Mouse (Mus musculus) MEL (cell line): Measurements from ENCODE around the gene Tbx3. TPM values are rescaled to one million over a fixed set of nuclear protein-coding genes. Genes with fewer than 3 reads are reported as not detected.

Experiments used
- DNase-seq: peaks from one replicate; pipeline ENCODE4 v3.0.0; 2011; ENCODE audit warnings: low read depth, low spot score
- H3K27ac ChIP-seq: 2 replicates; pipeline ENCODE4 v1.5.1; 2012; ENCODE audit warnings: low read depth, mild to moderate bottlenecking, control low read depth, low read length, moderate library complexity; ENCODE audit not compliant: control insufficient read depth
- H3K27me3 ChIP-seq, 2 experiments: fragments of 150-350 bp in 1 of 2; sonication (generic) in 1 of 2; 2 replicates each; pipeline ENCODE4 v1.6.1; 2012; ENCODE audit warnings: low read length in 2 of 2, mild to moderate bottlenecking in 2 of 2, improper control_type of control experiment in 1 of 2, moderate library complexity in 1 of 2; ENCODE audit not compliant: insufficient read depth in 2 of 2, control insufficient read depth in 1 of 2
- H3K36me3 ChIP-seq, 2 experiments: 2 replicates each; pipeline ENCODE4 v1.6.1; 2012 to 2014; ENCODE audit warnings: low read length in 2 of 2, improper control_type of control experiment in 1 of 2, inconsistent platforms in 1 of 2, mild to moderate bottlenecking in 1 of 2; ENCODE audit not compliant: insufficient read depth in 2 of 2, control insufficient read depth in 1 of 2
- H3K4me1 ChIP-seq, 2 experiments: fragments of 150-350 bp in 1 of 2; sonication (generic) in 1 of 2; 2 replicates each; pipeline ENCODE4 v1.6.1; 2012; ENCODE audit warnings: low read length in 2 of 2, improper control_type of control experiment in 1 of 2, mild to moderate bottlenecking in 1 of 2; ENCODE audit not compliant: insufficient read depth in 2 of 2, control insufficient read depth in 1 of 2
- H3K4me3 ChIP-seq, 2 experiments: fragments of 150-350 bp in 1 of 2; sonication (generic) in 1 of 2; 2 replicates each; pipeline ENCODE4 v1.5.1; 2012; ENCODE audit warnings: low read depth in 2 of 2, low read length in 2 of 2, mild to moderate bottlenecking in 2 of 2, moderate library complexity in 2 of 2, control low read depth in 1 of 2, improper control_type of control experiment in 1 of 2; ENCODE audit not compliant: control insufficient read depth in 1 of 2, insufficient read depth in 1 of 2
- H3K79me2 ChIP-seq: 2 replicates; pipeline ENCODE4 v1.6.1; 2012; ENCODE audit warnings: mild to moderate bottlenecking, low read length, moderate library complexity; ENCODE audit not compliant: control insufficient read depth, poor library complexity, insufficient read depth
- H3K9ac ChIP-seq: 2 replicates; pipeline ENCODE4 v1.6.1; 2012; ENCODE audit warnings: low read depth, mild to moderate bottlenecking, control low read depth, low read length, moderate library complexity; ENCODE audit not compliant: control insufficient read depth, poor library complexity, severe bottlenecking
- H3K9me3 ChIP-seq: fragments of 150-350 bp; sonication (generic); replicated peaks from 2 replicates; pipeline ENCODE4 v1.6.1; 2012; ENCODE audit warnings: mild to moderate bottlenecking, low read length, improper control_type of control experiment, moderate library complexity; ENCODE audit not compliant: insufficient read depth
- CHD1 ChIP-seq: IDR thresholded peaks from 2 replicates; pipeline ENCODE4 v1.6.1; 2012; ENCODE audit warnings: low read depth, mild to moderate bottlenecking, inconsistent platforms, low read length, improper control_type of control experiment
- CHD2 ChIP-seq: IDR thresholded peaks from 2 replicates; pipeline ENCODE4 v1.6.1; 2011; ENCODE audit warnings: low read length, improper control_type of control experiment
- E2F4 ChIP-seq: IDR thresholded peaks from 2 replicates; pipeline ENCODE4 v1.6.1; 2011; ENCODE audit warnings: low read depth, low read length, improper control_type of control experiment, borderline replicate concordance
- ELF1 ChIP-seq: IDR thresholded peaks from 2 replicates; pipeline ENCODE4 v1.6.1; 2014; ENCODE audit warnings: low read depth, mild to moderate bottlenecking, inconsistent platforms, low read length, improper control_type of control experiment, moderate library complexity
- GABPA ChIP-seq: IDR thresholded peaks from 2 replicates; pipeline ENCODE4 v1.6.1; 2012; ENCODE audit warnings: low read depth, mild to moderate bottlenecking, inconsistent platforms, low read length, improper control_type of control experiment, moderate library complexity
- HCFC1 ChIP-seq: IDR thresholded peaks from 2 replicates; pipeline ENCODE4 v1.6.1; 2012; ENCODE audit warnings: low read depth, mild to moderate bottlenecking, inconsistent platforms, low read length, improper control_type of control experiment, moderate library complexity
- JUND ChIP-seq: IDR thresholded peaks from 2 replicates; pipeline ENCODE4 v1.6.1; 2011; ENCODE audit warnings: low read depth, mild to moderate bottlenecking, improper control_type of control experiment, low read length
- KAT2A ChIP-seq: conservative IDR thresholded peaks from 2 replicates; pipeline ENCODE4 v1.6.1; 2012; ENCODE audit warnings: low read depth, low read length, improper control_type of control experiment, inconsistent platforms
- MAZ ChIP-seq: IDR thresholded peaks from 2 replicates; pipeline ENCODE4 v1.6.1; 2012; ENCODE audit warnings: low read depth, mild to moderate bottlenecking, inconsistent platforms, low read length, improper control_type of control experiment
- MEF2A ChIP-seq: IDR thresholded peaks from 2 replicates; pipeline ENCODE4 v1.6.1; 2014; ENCODE audit warnings: low read depth, mild to moderate bottlenecking, inconsistent platforms, low read length, improper control_type of control experiment; ENCODE audit not compliant: poor library complexity, insufficient replicate concordance, severe bottlenecking; ENCODE audit errors: extremely low read depth
- MXI1 ChIP-seq: IDR thresholded peaks from 2 replicates; pipeline ENCODE4 v1.6.1; 2011; ENCODE audit warnings: mild to moderate bottlenecking, low read depth, low read length, improper control_type of control experiment
- MYC ChIP-seq: IDR thresholded peaks from 2 replicates; pipeline ENCODE4 v1.6.1; 2011; ENCODE audit warnings: low read depth, mild to moderate bottlenecking, low read length, improper control_type of control experiment, moderate library complexity
- NELFE ChIP-seq: IDR thresholded peaks from 2 replicates; pipeline ENCODE4 v1.6.1; 2011; ENCODE audit warnings: low read depth, low read length, improper control_type of control experiment
- POLR2AphosphoS2 ChIP-seq: IDR thresholded peaks from 2 replicates; pipeline ENCODE4 v1.6.1; 2011; ENCODE audit warnings: low read length, improper control_type of control experiment
- POLR2AphosphoS5 ChIP-seq: IDR thresholded peaks from 2 replicates; pipeline ENCODE4 v1.6.1; 2012; ENCODE audit warnings: low read depth, borderline replicate concordance, mild to moderate bottlenecking, inconsistent platforms, low read length, moderate library complexity, mixed read lengths
- RCOR1 ChIP-seq: IDR thresholded peaks from 2 replicates; pipeline ENCODE4 v1.6.1; 2012; ENCODE audit warnings: low read depth, mild to moderate bottlenecking, inconsistent platforms, low read length, improper control_type of control experiment
- SIN3A ChIP-seq: IDR thresholded peaks from 2 replicates; pipeline ENCODE4 v1.6.1; 2012; ENCODE audit warnings: low read length, improper control_type of control experiment, inconsistent platforms
- SMC3 ChIP-seq: IDR thresholded peaks from 2 replicates; pipeline ENCODE4 v1.6.1; 2011; ENCODE audit warnings: low read depth, low read length, improper control_type of control experiment
- TAL1 ChIP-seq: IDR thresholded peaks from 2 replicates; pipeline ENCODE4 v1.6.1; 2012; ENCODE audit warnings: mild to moderate bottlenecking, inconsistent platforms, low read length, moderate library complexity, mixed read lengths
- UBTF ChIP-seq: IDR thresholded peaks from 2 replicates; pipeline ENCODE4 v1.6.1; 2012; ENCODE audit warnings: low read depth, mild to moderate bottlenecking, inconsistent platforms, low read length, improper control_type of control experiment, moderate library complexity, borderline replicate concordance; ENCODE audit not compliant: insufficient read depth
- USF2 ChIP-seq, 2 experiments: IDR thresholded peaks; 2 replicates each; pipeline ENCODE4 v1.6.1; 2011 to 2012; ENCODE audit warnings: improper control_type of control experiment in 2 of 2, low read length in 2 of 2, borderline replicate concordance in 1 of 2, inconsistent platforms in 1 of 2, low read depth in 1 of 2, mild to moderate bottlenecking in 1 of 2; ENCODE audit not compliant: insufficient read depth in 1 of 2
- ZC3H11A ChIP-seq: IDR thresholded peaks from 2 replicates; pipeline ENCODE4 v1.6.1; 2012; ENCODE audit warnings: low read depth, mild to moderate bottlenecking, inconsistent platforms, low read length, improper control_type of control experiment
- ZNF384 ChIP-seq: IDR thresholded peaks from 2 replicates; pipeline ENCODE4 v1.6.1; 2012; ENCODE audit warnings: low read depth, mild to moderate bottlenecking, inconsistent platforms, low read length, improper control_type of control experiment
- polyA plus RNA-seq, 2 experiments: library from polyadenylated mRNA; stranded (reverse) in 1 of 2; unstranded in 1 of 2; fragments of >175 nt in 1 of 2; fragments of >200 nt in 1 of 2; gene quantifications; 2 replicates each; pipeline versions ENCODE4 v1.2.1 to v1.2.4; 2012; ENCODE audit warnings: low replicate concordance in 2 of 2, low read depth in 1 of 2; ENCODE audit not compliant: insufficient read length in 2 of 2, insufficient read depth in 1 of 2, missing spikeins in 1 of 2
- total RNA-seq: library from RNA; depleted of rRNA; stranded (reverse); fragments of 300-350 nt; gene quantifications from 2 replicates; pipeline ENCODE4 v1.2.3, GENCODE M21; 2012

Tbx3 gene
- total and polyA plus RNA-seq, 3 experiments, result not detected

- TF ChIP-seq CHD2 (no peak), SMC3 (no peak), POLR2AphosphoS2 (no peak), GABPA (no peak), RCOR1 (no peak), KAT2A (no peak), POLR2AphosphoS5 (no peak), MEF2A (no peak), HCFC1 (no peak), ZC3H11A (no peak), UBTF (no peak), SIN3A (no peak), MXI1 (no peak), CHD1 (no peak), NELFE (no peak), MYC (no peak), USF2 (IDR thresholded peaks at IDR 0.05; ENCODE audit: borderline replicate concordance in 1 of 2, insufficient read depth in 1 of 2, low read depth in 1 of 2, low read length in 2 of 2) (no peak), ZNF384 (no peak)
- H3K4me3 ChIP-seq, result no peak overlapping the region
- no peaks in the 10 kb centered on the region for H3K79me2 ChIP-seq
- no peak for DNase-seq
- no peaks in the 10 kb centered on the region; the same call in 1 of the 2 replicates for H3K9me3 ChIP-seq
- H3K36me3 ChIP-seq, result no peaks in the 10 kb centered on the region
- no peaks in the 10 kb centered on the region for H3K27me3 ChIP-seq
- H3K4me1 ChIP-seq, result no peaks in the 10 kb centered on the region
- H3K9ac ChIP-seq, result no peak overlapping the region
- no peak overlapping the region for H3K27ac ChIP-seq
Measured at GRCm38 (mm10) chr5:119646965-119647364, 23.5 kb upstream of the Tbx3 start.

- DNase-seq, result no peak
- TF ChIP-seq UBTF (no peak), ZC3H11A (no peak), E2F4 (no peak), ZNF384 (no peak), TAL1 (no peak), SMC3 (no peak), MAZ (no peak), HCFC1 (no peak), ELF1 (no peak), CHD2 (no peak), USF2 (IDR thresholded peaks at IDR 0.05; ENCODE audit: borderline replicate concordance in 1 of 2, insufficient read depth in 1 of 2, low read depth in 1 of 2, low read length in 2 of 2) (no peak), JUND (no peak)
- H3K36me3 ChIP-seq, result no peaks in the 10 kb centered on the region
- no peaks in the 10 kb centered on the region for H3K27me3 ChIP-seq
- no peaks in the 10 kb centered on the region for H3K79me2 ChIP-seq
- H3K4me1 ChIP-seq, result no peaks in the 10 kb centered on the region
- H3K27ac ChIP-seq, result no peak overlapping the region
- H3K4me3 ChIP-seq, result no peak overlapping the region
- no peak overlapping the region for H3K9ac ChIP-seq
- no peaks in the 10 kb centered on the region; the same call in 1 of the 2 replicates for H3K9me3 ChIP-seq
Measured at GRCm38 (mm10) chr5:119651135-119651965, 19.1 kb upstream of the Tbx3 start.
